Mouse (Mus musculus) spleen, adult 12 weeks (tissue): ENCODE measurements around the gene Smndc1.
A peak's percentile ranks its signal among the peaks of the same experiment; 100 is the strongest.

Experiments
- DNase-seq: peaks from one replicate; pipeline ENCODE4 v3.0.0; 2022; ENCODE audit warnings: low spot score

The Smndc1 gene

GRCm38 (mm10) chr19:53383336-53383735, 7.0 kb downstream of the Smndc1 start:
- no peak for DNase-seq

- DNase-seq: no peak
These were observed 12.0 kb downstream of the Smndc1 start for GRCm38 (mm10) chr19:53378421-53378820.

DNA sequence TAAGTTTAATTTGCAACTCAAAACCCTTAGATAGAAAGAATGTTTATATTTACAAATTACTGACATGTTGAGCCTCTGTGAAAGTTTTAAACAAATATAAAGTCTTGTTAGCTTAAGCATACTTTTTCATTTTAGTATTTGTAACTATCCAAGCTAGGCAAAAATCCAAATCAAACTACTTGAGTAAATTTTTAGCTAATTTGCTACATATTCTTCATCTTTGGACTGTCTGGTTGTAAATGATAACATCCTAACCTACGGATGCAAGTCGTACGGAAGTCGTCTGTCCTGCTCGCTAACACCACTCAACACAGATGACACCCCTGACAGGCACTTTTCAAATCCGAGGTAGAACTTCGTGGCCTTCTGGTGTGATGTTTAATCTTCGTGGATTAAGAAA, 12.7 kb downstream of the Smndc1 start:
- DNase-seq: no peak

GRCm38 (mm10) chr19:53375816-53376215, 14.6 kb downstream of the Smndc1 start:
- no peak for DNase-seq

GRCm38 (mm10) chr19:53375299-53375698, 15.1 kb downstream of the Smndc1 start:
- DNase-seq: no peak

- no peak for DNase-seq
These were observed 16.8 kb downstream of the Smndc1 start for GRCm38 (mm10) chr19:53373570-53373969.

DNA sequence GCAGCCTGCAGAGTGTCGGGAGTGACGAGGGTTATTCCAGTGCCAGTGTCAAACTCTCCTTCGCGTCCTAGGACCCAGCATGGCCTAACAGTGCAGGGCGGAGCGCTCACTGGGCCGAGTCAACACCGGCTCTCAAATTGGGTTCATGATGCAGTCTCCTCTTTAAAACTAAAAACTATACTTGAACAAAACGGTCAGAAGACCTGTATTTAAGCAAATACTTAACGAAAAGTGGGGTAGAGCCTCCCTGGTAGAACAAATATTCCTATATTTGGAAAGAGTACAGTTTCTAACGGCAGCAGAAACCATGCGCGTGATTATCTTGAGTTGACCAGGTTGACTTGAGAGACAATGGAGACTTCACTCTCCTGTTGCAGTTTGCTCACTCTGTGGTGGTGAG, 18.7 kb downstream of the Smndc1 start, which contains the start of gene Gm10197:
Gm10197 (minus strand) TSS at position 101 of the 400 bp plus-strand sequence.
- no peak for DNase-seq

- DNase-seq: no peak
These were observed 20.1 kb downstream of the Smndc1 start for GRCm38 (mm10) chr19:53370233-53370632.

- peak; percentile 53 for DNase-seq
These were observed 20.8 kb downstream of the Smndc1 start for GRCm38 (mm10) chr19:53369469-53370043.

GRCm38 (mm10) chr19:53366881-53367280, 23.5 kb downstream of the Smndc1 start:
- no peak for DNase-seq

- no peak for DNase-seq
These were observed 24.2 kb downstream of the Smndc1 start for GRCm38 (mm10) chr19:53366057-53366775.

DNA sequence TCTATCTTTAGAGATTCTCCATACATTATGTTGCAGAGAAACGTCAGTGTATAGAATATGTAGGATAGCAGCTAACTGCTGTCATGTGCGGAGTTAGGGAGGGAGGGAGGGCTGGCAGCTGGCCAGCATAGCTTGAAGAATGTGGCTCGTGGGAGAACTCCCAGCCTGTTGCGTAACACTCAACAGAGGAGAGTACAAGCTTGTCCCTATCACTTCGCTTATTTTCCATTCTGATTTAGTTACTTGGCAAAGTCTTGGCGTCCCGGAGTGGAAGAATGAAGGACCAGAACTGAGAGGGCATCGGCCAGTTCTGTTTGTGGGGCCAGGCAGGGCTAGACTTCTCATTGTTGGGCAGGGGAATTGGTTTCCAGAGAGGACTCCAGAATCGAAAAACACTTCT, 25.4 kb downstream of the Smndc1 start:
- DNase-seq: no peak

GRCm38 (mm10) chr19:53364551-53364950, 25.8 kb downstream of the Smndc1 start:
- DNase-seq: no peak

GRCm38 (mm10) chr19:53362967-53363366, 27.4 kb downstream of the Smndc1 start:
- DNase-seq: peak; percentile 56

GRCm38 (mm10) chr19:53360265-53360958, 30.0 kb downstream of the Smndc1 start:
- no peak for DNase-seq

GRCm38 (mm10) chr19:53359160-53360033, 31.0 kb downstream of the Smndc1 start:
- DNase-seq: no peak

DNA sequence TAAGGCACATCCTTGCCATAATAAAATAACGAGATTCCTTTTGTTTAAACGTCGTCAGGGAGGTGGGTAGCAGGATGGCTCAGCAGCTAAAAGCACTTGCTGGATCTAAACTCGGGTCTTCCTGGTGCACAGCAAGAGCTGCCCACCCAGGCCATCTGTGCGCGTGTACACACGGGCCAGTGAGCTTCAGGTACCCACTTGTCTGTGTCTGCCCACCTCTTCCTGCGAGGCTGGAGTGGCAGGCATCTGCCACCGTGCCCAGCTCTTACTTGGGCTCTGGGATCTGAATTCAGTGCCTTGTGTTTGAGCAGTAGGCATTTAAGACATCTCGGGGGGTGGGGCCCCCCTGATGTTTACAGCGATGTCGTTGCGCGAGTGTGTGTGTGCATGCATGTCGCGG, 35.3 kb downstream of the Smndc1 start:
- DNase-seq: no peak

GRCm38 (mm10) chr19:53354271-53355000, 35.9 kb downstream of the Smndc1 start:
- DNase-seq: no peak

GRCm38 (mm10) chr19:53353864-53354263, 36.5 kb downstream of the Smndc1 start:
- no peak for DNase-seq

DNA sequence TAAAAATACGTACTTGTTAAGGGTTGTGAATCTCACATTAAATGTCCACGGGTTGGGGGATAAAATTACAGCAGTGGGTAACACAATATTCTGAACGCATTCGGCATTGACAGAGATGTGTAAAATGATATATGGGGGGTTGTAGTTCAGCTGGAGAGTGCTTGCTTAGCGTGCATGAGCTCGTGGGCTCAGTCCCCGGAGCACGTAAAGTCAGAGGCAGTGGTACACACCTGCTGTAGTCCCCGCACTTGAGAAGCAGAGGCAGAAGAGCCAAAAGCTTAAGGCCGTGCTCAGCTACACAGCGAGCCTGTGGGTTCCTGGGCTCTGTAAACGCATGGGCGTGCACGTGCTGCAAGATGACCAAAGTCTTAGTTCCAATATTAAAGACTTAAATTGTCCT, 44.6 kb downstream of the Smndc1 start:
- DNase-seq: no peak

DNA sequence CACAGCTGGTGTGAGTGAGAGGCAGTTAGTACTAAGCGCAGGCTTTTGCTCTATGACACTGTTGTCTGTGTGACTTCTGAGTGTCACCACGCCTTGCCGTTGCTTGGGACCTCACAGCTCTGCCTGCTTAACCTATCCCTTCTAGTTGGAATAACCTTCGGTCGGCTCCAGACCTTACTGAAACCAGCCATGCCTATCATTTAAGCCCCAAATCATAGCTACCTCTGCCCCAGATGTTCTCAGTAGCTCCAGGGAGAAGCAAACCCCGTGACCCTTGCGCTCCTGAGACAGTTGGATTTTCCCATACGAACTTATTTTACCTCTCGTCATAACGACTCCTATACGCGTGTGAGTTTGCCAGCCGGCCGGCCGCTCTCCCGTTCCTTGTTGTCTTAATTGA, 46.3 kb downstream of the Smndc1 start:
- no peak for DNase-seq
